Mouse (Mus musculus): ENCODE measurements around the gene Cdca3.
A peak's percentile ranks its signal among the peaks of the same experiment; 100 is the strongest.

Gene Cdca3

DNA sequence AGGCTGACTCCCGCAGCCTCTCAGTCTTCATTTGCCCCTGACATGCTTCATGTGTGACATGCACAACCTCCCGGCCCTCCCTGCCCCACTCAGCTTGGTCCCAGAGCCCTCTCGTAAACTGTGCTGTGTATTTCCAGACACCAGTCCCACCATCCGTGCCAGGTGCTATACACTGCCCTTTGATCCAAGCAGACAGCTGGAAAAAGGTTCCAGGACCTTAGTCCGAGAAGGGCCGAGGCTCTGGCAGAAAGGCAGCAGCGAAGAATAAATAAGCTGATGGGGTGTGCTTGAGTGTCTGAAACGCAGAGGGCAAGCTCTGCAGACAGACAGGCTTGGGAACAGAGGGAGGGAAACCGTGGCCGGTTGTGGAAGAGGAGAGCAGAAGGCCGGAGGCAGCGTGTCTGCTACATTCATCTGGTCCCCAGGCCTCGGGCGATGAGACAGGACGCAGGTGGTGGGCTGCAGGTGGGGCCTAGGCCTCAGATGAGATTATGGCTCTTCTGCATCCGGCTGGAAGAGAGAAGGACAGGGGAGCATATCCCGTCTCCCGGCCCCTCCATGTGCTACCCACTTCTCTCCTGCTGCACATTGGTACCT, 36.5 kb downstream of the Cdca3 start:
- DNase-seq, result peak; percentile 44 to 59

DNA sequence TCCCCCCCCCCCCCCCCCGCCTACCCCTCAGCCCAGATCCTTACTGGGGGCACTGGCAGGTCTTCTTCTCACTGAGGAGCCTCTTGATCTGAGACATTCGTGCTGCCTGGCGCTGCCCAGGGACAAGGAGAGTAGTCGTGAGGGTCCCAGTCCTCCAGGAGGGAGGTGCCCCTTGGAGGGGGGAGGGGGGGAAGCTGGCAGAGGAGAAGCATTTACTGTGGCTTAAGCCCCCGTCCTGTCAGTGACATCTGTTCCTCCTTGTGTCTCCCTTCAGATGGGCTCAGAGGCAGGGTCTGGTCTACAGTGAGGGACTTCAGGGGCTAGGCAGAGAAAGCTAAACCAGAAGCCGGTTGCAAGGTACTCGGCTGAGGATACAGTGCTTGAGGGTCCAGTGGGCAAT, 37.2 kb downstream of the Cdca3 start:
- DNase-seq, result peak in 1 of 2 experiments; percentile 39

DNA sequence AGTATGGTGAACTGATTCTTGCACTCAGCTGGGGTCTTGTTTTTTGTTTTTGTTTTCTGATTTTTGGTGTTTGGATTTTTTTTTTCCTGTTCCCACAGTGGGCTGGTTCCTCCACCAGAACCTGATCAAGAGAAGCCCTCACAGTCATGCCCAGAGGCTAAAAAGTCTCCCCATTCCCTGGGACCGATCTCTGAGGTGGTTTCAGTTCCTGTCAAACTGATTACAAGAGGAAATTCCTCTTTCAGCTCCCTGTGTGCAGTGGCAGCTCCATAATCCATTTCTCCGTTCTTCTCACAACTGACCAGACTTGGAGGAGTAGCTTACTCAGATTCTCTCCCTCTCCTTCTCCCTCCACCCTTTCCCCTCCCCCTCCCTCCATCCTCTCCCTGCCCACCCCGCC, 45.0 kb downstream of the Cdca3 start:
- no peak for DNase-seq

DNA sequence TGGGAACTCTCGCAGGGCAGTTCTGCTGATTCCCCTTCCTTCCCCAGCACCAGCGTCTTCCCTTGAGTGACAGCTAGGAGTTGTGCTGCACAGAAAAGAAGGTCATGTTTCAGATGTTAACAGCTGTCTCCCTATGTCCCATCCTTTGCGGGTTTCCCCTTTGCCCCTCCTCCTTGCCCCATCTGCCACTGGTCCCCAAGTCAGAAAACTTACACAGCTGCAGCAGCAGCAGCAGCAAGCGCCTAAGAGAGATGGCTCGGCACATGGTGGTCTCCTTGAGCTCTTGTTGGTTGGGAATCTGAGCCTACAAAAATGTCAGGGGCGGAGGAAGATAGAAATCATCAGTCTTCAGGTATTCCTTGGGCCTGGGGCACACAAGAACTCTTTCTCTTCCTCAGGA, 50.0 kb downstream of the Cdca3 start:
- no peak for DNase-seq

DNA sequence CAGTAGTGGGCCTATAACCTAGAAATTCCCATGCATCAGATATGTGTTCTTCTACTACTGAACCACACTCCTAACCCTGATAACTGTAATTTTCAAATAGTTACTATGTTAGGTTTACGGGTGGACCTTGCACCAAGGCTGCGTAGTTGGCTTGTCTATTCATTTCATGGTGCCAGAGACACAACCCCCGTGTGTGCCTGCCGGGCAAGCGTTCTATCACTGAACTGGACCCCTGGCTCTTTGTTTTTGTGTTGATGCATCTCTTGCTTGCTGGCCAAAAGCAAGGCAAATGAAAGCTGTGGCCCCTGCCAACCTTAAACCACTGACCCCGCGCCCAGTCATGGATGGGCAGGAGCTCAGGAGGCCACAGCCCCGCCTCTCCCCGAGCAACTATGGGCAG, 52.5 kb downstream of the Cdca3 start:
- no peak for DNase-seq

Data from cerebellum, postnatal 14 days (tissue).